Mouse (Mus musculus) hindbrain, embryonic 16.5 days (tissue): ENCODE results near the gene Ryr1. TPM values are rescaled to one million over a fixed set of nuclear protein-coding genes. Genes with fewer than 3 reads are reported as not detected.
"Not testable (repeated sequence)": the region's sequence is repeated elsewhere in the genome, so short reads cannot be mapped to it uniquely, and the experiment has no call there.

Experiments
- ATAC-seq: fragments of 200-750 bp; cut with Nextera tagmentation; 2 replicates; pipeline ENCODE4 v1.8.0; 2017; ENCODE audit warnings: moderate TSS enrichment, moderate library complexity
- H3K27ac ChIP-seq: fragments of 300-500 bp; sonication (generic); 2 replicates; pipeline ENCODE4 v1.5.1; 2014; ENCODE audit warnings: low read depth, mild to moderate bottlenecking, control low read depth, low read length, moderate library complexity
- H3K27me3 ChIP-seq: fragments of 300-500 bp; sonication (generic); replicated peaks from 2 replicates; pipeline ENCODE4 v1.6.1; 2014; ENCODE audit warnings: low read length; ENCODE audit not compliant: control insufficient read depth, insufficient read depth
- H3K36me3 ChIP-seq: fragments of 300-500 bp; sonication (generic); 2 replicates; pipeline ENCODE4 v1.6.1; 2014; ENCODE audit warnings: mild to moderate bottlenecking, low read length, moderate library complexity, mixed read lengths; ENCODE audit not compliant: control insufficient read depth, insufficient read depth
- H3K4me1 ChIP-seq: fragments of 300-500 bp; sonication (generic); 2 replicates; pipeline ENCODE4 v1.6.1; 2014; ENCODE audit warnings: low read depth, low read length; ENCODE audit not compliant: control insufficient read depth, insufficient read depth
- H3K4me2 ChIP-seq: fragments of 300-500 bp; sonication (generic); 2 replicates; pipeline ENCODE4 v1.6.1; 2014; ENCODE audit warnings: mild to moderate bottlenecking, low read length, control low read depth, moderate library complexity
- H3K4me3 ChIP-seq: fragments of 300-500 bp; sonication (generic); 2 replicates; pipeline ENCODE4 v1.5.1; 2014; ENCODE audit warnings: mild to moderate bottlenecking, low read length, control low read depth, moderate library complexity
- H3K9ac ChIP-seq: fragments of 300-500 bp; sonication (generic); 2 replicates; pipeline ENCODE4 v1.6.1; 2014; ENCODE audit warnings: low read depth, mild to moderate bottlenecking, control low read depth, low read length, moderate library complexity
- H3K9me3 ChIP-seq: fragments of 300-500 bp; sonication (generic); 2 replicates; pipeline ENCODE4 v1.6.1; 2014; ENCODE audit warnings: mild to moderate bottlenecking, low read length, moderate library complexity; ENCODE audit not compliant: control insufficient read depth
- whole genome bisulfite sequencing: fragments of 180-500 bp; shearing (Covaris S2); extraction: QIAGEN DNeasy Blood & Tissue Kit; methylation state at CpG from one replicate; pipeline ENCODE4 v1.1.7; 2014; 5-methylcytosine and 5-hydroxymethylcytosine counted together
- polyA plus RNA-seq: library from polyadenylated mRNA; unstranded; fragments of >200 nt; fragmentation: Nextera tagmentation; extraction: Ambion mirVana; gene quantifications from 2 replicates; pipeline ENCODE4 v1.2.1, GENCODE M21; 2015

Ryr1 gene
- polyA plus RNA-seq, 1 experiment from 2014 or later: 9.2 TPM

- WGBS: 82% methylated on average over 8 of the region's 8 CpGs
- no peak for ATAC-seq
- Histone ChIP-seq H3K9ac (no peak overlapping the region), H3K36me3 (peaks cover 34% of the 10 kb centered on the region), H3K9me3 (no peaks in the 10 kb centered on the region), H3K4me1 (no peaks in the 10 kb centered on the region), H3K27ac (no peak overlapping the region), H3K4me3 (no peak overlapping the region), H3K4me2 (no peak overlapping the region), H3K27me3 (no peaks in the 10 kb centered on the region)
Measured at GRCm38 (mm10) chr7:28973025-28973424, 152.0 kb downstream of the Ryr1 start.

- ATAC-seq: no peak
- 77% methylated on average over 8 of the region's 8 CpGs for WGBS
- H3K9ac ChIP-seq: no peak overlapping the region
- H3K27me3 ChIP-seq: no peaks in the 10 kb centered on the region
- H3K36me3 ChIP-seq: peaks cover 30% of the 10 kb centered on the region
- H3K4me3 ChIP-seq: no peak overlapping the region
- no peaks in the 10 kb centered on the region for H3K4me1 ChIP-seq
- no peak overlapping the region for H3K4me2 ChIP-seq
- H3K27ac ChIP-seq: no peak overlapping the region
- no peaks in the 10 kb centered on the region for H3K9me3 ChIP-seq
Measured at GRCm38 (mm10) chr7:28972542-28972985, 152.4 kb downstream of the Ryr1 start.

GRCm38 (mm10) chr7:28971770-28972269 is 153.2 kb downstream of the Ryr1 start:
- H3K4me3 ChIP-seq: no peak overlapping the region
- H3K9me3 ChIP-seq: no peaks in the 10 kb centered on the region
- no peaks in the 10 kb centered on the region for H3K27me3 ChIP-seq
- WGBS: 77% methylated on average over 6 of the region's 6 CpGs
- no peak for ATAC-seq
- H3K27ac ChIP-seq: no peak overlapping the region
- H3K9ac ChIP-seq: no peak overlapping the region
- peaks cover 22% of the 10 kb centered on the region for H3K36me3 ChIP-seq
- H3K4me1 ChIP-seq: no peaks in the 10 kb centered on the region
- H3K4me2 ChIP-seq: no peak overlapping the region

GRCm38 (mm10) chr7:28971029-28971428 is 153.9 kb downstream of the Ryr1 start:
- Histone ChIP-seq H3K9ac (no peak overlapping the region), H3K27ac (no peak overlapping the region), H3K27me3 (no peaks in the 10 kb centered on the region), H3K4me2 (no peak overlapping the region), H3K36me3 (peaks cover 16% of the 10 kb centered on the region), H3K4me1 (no peaks in the 10 kb centered on the region), H3K4me3 (no peak overlapping the region), H3K9me3 (no peaks in the 10 kb centered on the region)
- WGBS: 92% methylated on average over 7 of the region's 7 CpGs
- no peak for ATAC-seq

- H3K36me3 ChIP-seq: peaks cover 16% of the 10 kb centered on the region
- WGBS: 78% methylated on average over 12 of the region's 12 CpGs
- ATAC-seq: no peak
Measured at GRCm38 (mm10) chr7:28969672-28970394, 155.1 kb downstream of the Ryr1 start.

GRCm38 (mm10) chr7:28969271-28969670 is 155.7 kb downstream of the Ryr1 start:
- Histone ChIP-seq H3K36me3 (peaks cover 13% of the 10 kb centered on the region), H3K4me2 (no peak overlapping the region), H3K9ac (no peak overlapping the region), H3K27ac (no peak overlapping the region), H3K9me3 (no peaks in the 10 kb centered on the region), H3K4me1 (no peaks in the 10 kb centered on the region), H3K27me3 (no peaks in the 10 kb centered on the region), H3K4me3 (no peak overlapping the region)
- no peak for ATAC-seq
- WGBS: 94% methylated on average over 1 of the region's 1 CpGs

More at GRCm38 (mm10) chr7:28969672-28970394, 155.1 kb downstream of the Ryr1 start:
- Histone ChIP-seq H3K4me1 (no peaks in the 10 kb centered on the region), H3K9ac (no peak overlapping the region), H3K27me3 (no peaks in the 10 kb centered on the region), H3K27ac (no peak overlapping the region), H3K9me3 (no peaks in the 10 kb centered on the region), H3K4me2 (no peak overlapping the region), H3K4me3 (no peak overlapping the region)

- not testable (repeated sequence) for H3K4me3 ChIP-seq, H3K4me1 ChIP-seq, H3K36me3 ChIP-seq, H3K9ac ChIP-seq, H3K27ac ChIP-seq, H3K27me3 ChIP-seq, ATAC-seq, H3K4me2 ChIP-seq, H3K9me3 ChIP-seq
- 96% methylated on average over 8 of the region's 8 CpGs for WGBS
Measured at GRCm38 (mm10) chr7:28968120-28968519, 156.9 kb downstream of the Ryr1 start.

GRCm38 (mm10) chr7:28966751-28967505 is 158.1 kb downstream of the Ryr1 start:
- Histone ChIP-seq H3K27me3 (no peaks in the 10 kb centered on the region), H3K4me3 (no peak overlapping the region), H3K27ac (no peak overlapping the region), H3K4me1 (no peaks in the 10 kb centered on the region), H3K36me3 (peaks cover 3% of the 10 kb centered on the region; the same call in 1 of the 2 replicates), H3K9ac (no peak overlapping the region), H3K4me2 (no peak overlapping the region), H3K9me3 (no peaks in the 10 kb centered on the region)
- no peak for ATAC-seq
- 70% methylated on average over 4 of the region's 4 CpGs for WGBS

- H3K27me3 ChIP-seq: no peaks in the 10 kb centered on the region
- 84% methylated on average over 4 of the region's 5 CpGs for WGBS
- H3K27ac ChIP-seq: no peak overlapping the region
- no peaks in the 10 kb centered on the region for H3K36me3 ChIP-seq
- ATAC-seq: no peak
- peaks cover 2% of the 10 kb centered on the region for H3K4me1 ChIP-seq
- no peak overlapping the region for H3K9ac ChIP-seq
- no peaks in the 10 kb centered on the region for H3K9me3 ChIP-seq
- H3K4me2 ChIP-seq: no peak overlapping the region
- H3K4me3 ChIP-seq: no peak overlapping the region
Measured at GRCm38 (mm10) chr7:28966181-28966580, 158.8 kb downstream of the Ryr1 start.
